Mouse (Mus musculus) bone marrow macrophage, adult 2 months (primary cell): ENCODE results near the gene Slc25a19. TPM values are rescaled to one million over a fixed set of nuclear protein-coding genes. Genes with fewer than 3 reads are reported as not detected.
"Not testable (repeated sequence)": the region's sequence is repeated elsewhere in the genome, so short reads cannot be mapped to it uniquely, and the experiment has no call there.

Source experiments
- H3K27ac ChIP-seq: 2 replicates; pipeline ENCODE4 v1.5.1; 2012; ENCODE audit warnings: low read depth, low read length; ENCODE audit not compliant: insufficient read depth
- H3K4me1 ChIP-seq: 2 replicates; pipeline ENCODE4 v1.6.1; 2012; ENCODE audit warnings: low read length; ENCODE audit not compliant: control insufficient read depth, insufficient read depth
- H3K4me3 ChIP-seq: 2 replicates; pipeline ENCODE4 v1.5.1; 2012; ENCODE audit warnings: mild to moderate bottlenecking, low read length, moderate library complexity; ENCODE audit not compliant: insufficient read depth
- CTCF ChIP-seq: IDR thresholded peaks from 2 replicates; pipeline ENCODE4 v1.5.1; 2012; ENCODE audit warnings: low read depth, mild to moderate bottlenecking, low read length, moderate library complexity
- POLR2A ChIP-seq: IDR thresholded peaks from 2 replicates; pipeline ENCODE4 v1.6.1; 2012; ENCODE audit warnings: mild to moderate bottlenecking, low read depth, low read length, borderline replicate concordance
- polyA plus RNA-seq: library from polyadenylated mRNA; stranded (reverse); fragments of >200 nt; gene quantifications from 2 replicates; pipeline ENCODE4 v1.2.4, GENCODE M21; 2012; ENCODE audit not compliant: missing spikeins, insufficient read depth, insufficient read length

Gene Slc25a19
- polyA plus RNA-seq, 1 experiment = 37.0 TPM

DNA sequence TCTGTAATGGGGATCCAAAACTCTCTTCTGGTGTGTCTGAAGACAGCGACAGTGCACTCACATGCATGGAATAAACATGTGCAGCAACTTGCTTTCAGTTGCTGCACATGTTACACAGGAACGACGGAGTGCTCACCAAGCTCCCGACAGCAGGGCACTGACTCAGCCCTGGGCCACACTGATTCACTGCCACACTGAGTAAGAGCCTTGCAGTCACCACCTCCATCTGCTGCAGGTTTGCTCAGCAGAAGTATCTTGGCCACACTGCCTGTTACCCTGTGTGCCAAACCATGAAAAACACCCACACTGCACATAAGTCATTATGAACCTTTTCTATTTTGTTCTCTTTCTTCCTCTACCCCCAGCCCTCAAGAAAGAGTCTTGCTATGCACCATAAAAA is 32.3 kb upstream of the Slc25a19 start:
- H3K27ac ChIP-seq = no peak overlapping the region
- H3K4me3 ChIP-seq = no peak overlapping the region
- TF ChIP-seq CTCF (no peak), POLR2A (no peak)
- peaks cover 43% of the 10 kb centered on the region for H3K4me1 ChIP-seq

DNA sequence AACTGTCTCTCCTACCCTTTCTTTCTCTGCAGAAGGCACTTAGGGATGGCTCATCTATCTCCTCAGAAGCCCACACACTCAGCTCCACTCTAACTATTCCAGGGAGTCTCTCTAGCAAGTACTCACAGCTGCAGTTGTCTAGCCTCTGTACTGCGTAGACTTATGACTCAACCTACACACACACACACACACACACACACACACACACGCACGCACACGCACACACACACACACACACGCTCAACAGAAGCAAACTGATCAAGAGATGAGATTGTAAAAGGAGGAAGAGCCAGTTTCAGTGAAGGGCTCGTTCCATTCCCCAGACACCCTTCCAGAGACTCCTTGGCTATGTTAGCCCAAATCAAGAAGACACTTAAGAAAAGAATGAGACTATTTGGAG is 30.4 kb upstream of the Slc25a19 start:
- Histone ChIP-seq H3K27ac (peak overlapping the region; percentile 6; the same call in 1 of the 2 replicates), H3K4me3 (no peak overlapping the region), H3K4me1 (peaks cover 51% of the 10 kb centered on the region)
- TF ChIP-seq CTCF (no peak), POLR2A (no peak)

DNA sequence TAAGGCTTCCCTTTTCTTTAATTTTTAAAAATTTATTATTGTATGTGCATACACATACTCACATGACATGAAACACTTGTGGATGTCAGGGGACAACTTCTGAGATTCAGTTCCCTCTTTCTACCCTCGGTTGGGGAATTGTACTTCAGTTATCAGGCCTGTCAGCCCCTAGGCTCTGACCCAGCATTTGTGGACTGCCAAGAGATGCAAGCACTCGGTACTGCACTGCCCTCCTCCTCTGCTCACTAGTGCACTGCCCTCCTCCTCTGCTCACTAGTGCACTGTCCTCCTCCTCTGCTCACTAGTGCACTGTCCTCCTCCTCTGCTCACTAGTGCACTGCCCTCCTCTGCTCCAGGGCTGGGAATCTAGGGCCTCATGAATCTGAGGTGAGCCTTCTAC is 26.0 kb upstream of the Slc25a19 start:
- TF ChIP-seq POLR2A (no peak), CTCF (no peak)
- peaks cover 55% of the 10 kb centered on the region for H3K4me1 ChIP-seq
- peak overlapping the region; percentile 99 for H3K27ac ChIP-seq
- H3K4me3 ChIP-seq = no peak overlapping the region

DNA sequence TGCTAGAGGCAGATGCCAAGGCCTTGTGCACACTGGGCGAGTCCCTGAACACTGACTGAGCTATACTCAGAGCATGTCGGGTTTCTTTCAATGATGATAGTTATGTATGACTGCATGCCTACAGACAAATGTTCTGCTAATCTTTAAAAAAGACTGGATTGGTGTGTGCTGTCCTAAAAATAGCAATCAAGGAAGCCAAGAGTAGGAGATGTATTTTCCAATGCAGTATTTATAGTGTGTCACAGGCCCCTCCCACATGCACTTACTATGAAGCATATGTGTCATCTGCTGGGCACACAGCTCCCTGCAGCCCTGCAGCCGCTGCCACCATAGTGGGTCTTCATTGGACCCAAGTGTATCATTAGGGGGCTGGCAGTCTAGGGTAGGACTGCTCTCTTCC is 25.1 kb upstream of the Slc25a19 start:
- Histone ChIP-seq H3K4me1 (peaks cover 46% of the 10 kb centered on the region), H3K4me3 (no peak overlapping the region), H3K27ac (peak overlapping the region; percentile 99)
- TF ChIP-seq CTCF = no peak
- TF ChIP-seq POLR2A = no peak

DNA sequence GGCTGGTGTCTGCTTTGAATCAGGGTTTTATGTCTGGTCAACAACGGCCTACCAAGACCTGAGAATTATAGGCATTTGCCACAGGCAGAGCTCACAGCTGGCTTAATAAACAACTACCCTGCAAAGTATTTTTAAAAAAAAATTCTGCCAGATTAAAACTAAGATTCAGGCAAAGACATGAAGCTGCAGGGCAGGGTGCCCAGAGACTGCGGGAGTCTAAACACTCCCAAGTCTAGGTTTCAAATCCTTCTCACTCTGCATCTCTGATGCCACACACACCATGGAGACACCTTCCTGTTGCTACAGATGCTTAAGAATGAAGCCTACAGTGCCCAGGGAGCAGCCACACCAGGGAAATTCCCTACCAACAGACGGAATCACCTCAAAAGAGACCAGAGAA is 23.6 kb upstream of the Slc25a19 start:
- no peak for TF ChIP-seq POLR2A
- no peak for TF ChIP-seq CTCF
- Histone ChIP-seq H3K4me1 (peaks cover 41% of the 10 kb centered on the region), H3K4me3 (no peak overlapping the region)

DNA sequence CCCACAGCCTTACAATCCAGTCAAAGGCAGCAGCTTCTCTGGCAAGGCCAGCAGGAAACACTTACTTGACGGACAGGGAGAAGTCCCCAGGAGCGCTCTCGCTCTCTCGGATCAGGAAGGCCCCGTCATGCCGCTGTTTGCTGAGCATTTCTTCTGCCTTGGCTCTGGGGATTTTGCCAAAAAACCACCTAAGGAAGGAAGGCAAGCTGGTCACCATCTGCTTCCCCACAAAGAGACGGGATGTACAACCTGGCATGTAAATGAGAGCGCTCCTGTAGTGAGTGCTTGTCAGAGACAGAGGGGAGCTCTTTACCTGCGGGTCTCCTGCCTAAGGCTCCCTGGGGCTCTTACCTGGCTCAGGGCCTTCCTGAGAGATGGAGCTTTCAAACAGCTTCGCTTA is 21.6 kb upstream of the Slc25a19 start:
- Histone ChIP-seq H3K4me3 (no peak overlapping the region), H3K4me1 (peaks cover 26% of the 10 kb centered on the region), H3K27ac (no peak overlapping the region)
- TF ChIP-seq POLR2A (no peak), CTCF (no peak)

More for the DNA sequence above, 23.6 kb upstream of the Slc25a19 start:
- H3K27ac ChIP-seq = no peak overlapping the region

DNA sequence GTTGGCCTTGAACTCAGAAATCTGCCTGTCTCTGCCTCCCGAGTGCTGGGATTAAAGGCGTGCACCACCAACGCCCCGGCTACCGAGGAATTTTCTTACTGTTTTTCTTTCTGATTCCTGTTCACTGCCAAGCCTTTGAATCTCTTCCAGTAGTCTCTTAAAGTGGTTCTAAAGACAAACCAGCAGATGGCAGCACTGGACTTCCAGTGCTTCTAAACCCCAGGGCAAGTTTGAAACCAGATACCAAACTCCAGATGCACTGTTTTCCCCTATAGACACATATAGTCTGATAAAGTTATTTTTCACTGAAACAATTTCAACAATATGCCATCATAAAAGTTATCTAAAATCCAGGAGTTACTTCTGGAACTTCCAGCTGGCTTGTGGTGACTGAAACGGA is 19.4 kb upstream of the Slc25a19 start:
- Histone ChIP-seq H3K4me3 (no peak overlapping the region), H3K27ac (no peak overlapping the region), H3K4me1 (peaks cover 8% of the 10 kb centered on the region)
- no peak for TF ChIP-seq POLR2A
- TF ChIP-seq CTCF = 0 out of 2 replicates have a peak, but pooled peaks have one; percentile 16

DNA sequence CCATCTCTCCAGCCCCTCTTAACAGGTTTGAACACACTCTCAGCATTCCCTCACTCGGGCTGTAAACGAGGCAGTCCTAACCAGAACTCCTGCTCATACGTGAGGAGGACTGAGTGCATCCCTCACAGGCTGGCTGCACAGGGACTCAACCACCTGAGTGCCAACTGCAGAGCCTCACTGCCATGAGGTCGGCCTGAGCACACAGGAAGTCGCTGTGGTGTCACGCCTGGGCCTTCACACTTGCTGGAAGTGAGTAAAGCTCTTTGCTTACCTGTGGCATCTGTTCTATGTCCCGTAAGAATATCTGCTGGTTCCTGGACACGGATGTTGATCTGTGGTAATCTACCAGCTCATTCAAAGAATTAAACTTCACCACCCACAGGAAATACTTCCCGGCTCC is 18.3 kb upstream of the Slc25a19 start:
- peaks cover 8% of the 10 kb centered on the region for H3K4me1 ChIP-seq
- TF ChIP-seq CTCF = no peak
- TF ChIP-seq POLR2A = no peak
- H3K4me3 ChIP-seq = no peak overlapping the region
- no peak overlapping the region for H3K27ac ChIP-seq

DNA sequence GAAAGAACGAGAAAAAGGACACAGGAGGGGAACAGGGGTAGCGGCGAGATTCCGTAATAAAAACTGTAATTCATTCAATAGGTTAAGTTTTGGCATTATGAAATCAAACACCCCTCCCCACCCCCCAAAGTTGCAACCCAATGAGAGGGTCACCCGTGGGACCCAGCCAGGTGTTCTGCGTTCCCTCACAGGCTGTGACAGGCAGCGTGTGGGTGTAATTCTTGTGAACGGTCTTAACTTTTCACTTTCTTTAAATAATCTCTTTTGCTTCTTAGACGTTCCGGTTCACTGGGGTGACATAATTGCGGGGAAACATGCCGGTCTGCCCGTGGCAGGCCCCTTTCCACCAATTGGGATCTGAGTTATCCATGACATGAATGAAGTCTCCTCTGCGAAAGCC is 17.4 kb upstream of the Slc25a19 start:
- H3K4me1 ChIP-seq = peaks cover 13% of the 10 kb centered on the region
- not testable (repeated sequence) for H3K27ac ChIP-seq, H3K4me3 ChIP-seq

DNA sequence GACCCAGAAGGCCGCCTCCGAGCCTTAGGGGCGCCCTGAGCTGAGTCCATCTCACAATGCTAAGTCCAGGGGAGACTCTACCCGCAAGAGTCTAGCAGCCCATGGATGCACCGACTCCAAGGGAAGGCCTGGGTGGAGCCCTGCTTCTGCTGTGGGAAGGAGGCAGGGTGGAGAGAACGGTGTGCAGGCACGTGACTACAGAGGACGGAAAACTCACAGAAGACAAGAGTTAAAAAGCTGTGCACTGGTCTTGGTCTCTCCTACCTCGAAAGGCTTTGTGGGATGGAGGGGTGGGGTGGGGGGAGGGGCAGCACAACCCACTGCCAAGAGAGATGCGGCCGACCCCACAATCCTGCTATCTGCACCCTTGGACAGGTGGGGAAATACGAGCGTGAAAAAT is 16.2 kb upstream of the Slc25a19 start:
- H3K27ac ChIP-seq = no peak overlapping the region
- TF ChIP-seq CTCF (no peak), POLR2A (no peak)
- H3K4me3 ChIP-seq = no peak overlapping the region
- peaks cover 25% of the 10 kb centered on the region for H3K4me1 ChIP-seq

DNA sequence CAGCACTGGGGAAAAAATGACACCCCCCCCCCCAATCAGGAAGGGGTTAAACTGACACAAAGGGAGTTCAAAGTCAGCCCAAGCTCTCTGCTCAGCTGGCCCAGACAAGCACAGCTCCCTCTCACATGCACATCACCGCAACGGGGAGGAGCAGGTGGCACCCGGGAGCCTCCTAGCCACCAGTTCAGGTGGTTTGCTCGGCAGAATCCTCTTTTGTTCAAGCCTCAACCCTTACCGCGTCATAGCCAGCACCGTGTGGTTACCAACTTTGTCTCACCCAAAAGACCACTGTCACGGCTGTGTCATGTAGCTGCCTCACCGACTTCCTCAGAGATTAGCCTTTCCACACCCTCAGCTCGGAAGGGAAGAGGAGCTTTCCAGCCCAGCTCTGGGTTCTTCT is 15.2 kb upstream of the Slc25a19 start:
- Histone ChIP-seq H3K27ac (no peak overlapping the region), H3K4me3 (no peak overlapping the region), H3K4me1 (peaks cover 32% of the 10 kb centered on the region)
- no peak for TF ChIP-seq CTCF
- no peak for TF ChIP-seq POLR2A

DNA sequence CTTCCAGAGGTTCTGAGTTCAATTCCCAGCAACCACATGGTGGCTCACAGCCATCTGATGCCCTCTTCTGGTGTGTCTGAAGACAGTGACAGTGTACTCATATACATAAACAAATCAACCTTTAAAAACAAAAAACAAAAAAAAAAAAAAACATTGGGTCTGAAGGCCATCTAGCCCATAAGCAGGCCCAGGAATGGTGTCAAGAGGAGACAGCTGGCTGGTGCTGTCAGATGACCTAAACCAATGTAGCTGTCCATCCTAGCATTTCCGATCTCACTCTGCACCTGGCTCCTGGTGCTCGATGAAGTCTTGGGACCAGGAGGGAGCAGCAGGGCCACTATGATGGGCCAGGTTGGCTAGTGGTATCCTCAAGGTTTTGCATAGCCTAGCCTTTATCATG is 14.6 kb upstream of the Slc25a19 start:
- Histone ChIP-seq H3K4me1 (peaks cover 32% of the 10 kb centered on the region), H3K4me3 (no peak overlapping the region), H3K27ac (no peak overlapping the region)
- TF ChIP-seq CTCF = no peak
- no peak for TF ChIP-seq POLR2A
